Mouse (Mus musculus): ENCODE data around the gene 1700025G04Rik.

DNA sequence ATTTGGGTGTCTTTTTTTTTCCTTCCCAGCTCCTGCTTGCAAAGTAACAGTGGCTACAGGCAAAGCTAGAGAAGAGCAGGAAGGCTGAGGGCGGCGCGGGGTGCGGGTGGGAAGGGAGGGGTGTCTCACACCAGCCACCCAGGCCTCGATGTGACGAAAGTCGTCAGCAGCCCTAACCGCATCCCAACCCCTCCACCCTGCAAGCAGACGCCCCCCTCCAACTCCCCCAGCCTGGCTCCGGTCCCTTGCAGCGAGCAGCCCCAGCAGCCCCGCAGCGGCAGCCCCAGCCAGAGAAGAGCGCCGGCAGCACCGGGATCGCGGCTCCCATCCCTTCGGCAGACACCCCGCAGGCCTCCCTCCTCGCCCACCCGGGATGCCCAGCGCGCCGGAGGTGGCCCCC lies 399 bp downstream of the 1700025G04Rik start:
- TF ChIP-seq CTCF (IDR thresholded peaks at IDR 0.05) (no peak), EP300 (IDR thresholded peaks at IDR 0.05) (no peak)

Data from lung, postnatal 0 days (tissue).